Mouse (Mus musculus): ENCODE measurements around the gene Olfr1387.
"Not testable (repeated sequence)": the region's sequence is repeated elsewhere in the genome, so short reads cannot be mapped to it uniquely, and the experiment has no call there.

Olfr1387 gene

DNA sequence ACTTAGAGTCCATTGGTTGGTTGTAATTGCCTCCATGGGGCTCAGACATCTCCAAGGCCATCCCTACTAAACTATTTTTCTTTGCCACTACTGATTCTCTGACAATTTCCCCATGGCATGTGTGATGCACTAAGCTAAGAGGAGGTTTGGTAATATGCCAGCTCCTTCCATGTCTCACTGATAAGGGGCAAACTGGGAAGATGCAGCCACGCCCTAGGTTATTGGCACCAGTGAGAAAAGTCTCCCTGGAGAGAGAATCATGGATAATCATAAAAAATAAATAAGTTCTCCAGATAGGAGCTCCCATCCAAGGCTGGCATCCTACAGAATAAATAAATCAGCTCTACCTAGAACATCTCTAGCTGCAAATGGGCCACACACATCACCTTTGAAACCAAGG, at the start of gene Olfr1387:
TSS of gene Olfr1387 (plus strand) at position 301 of the 400 bp plus-strand sequence.
- DNase-seq (ENCODE audit: low read depth): no peak

- DNase-seq (ENCODE audit: low read depth): no peak
Observed at GRCm38 (mm10) chr11:49406784-49407183, 48.4 kb upstream of the Olfr1387 start.

DNA sequence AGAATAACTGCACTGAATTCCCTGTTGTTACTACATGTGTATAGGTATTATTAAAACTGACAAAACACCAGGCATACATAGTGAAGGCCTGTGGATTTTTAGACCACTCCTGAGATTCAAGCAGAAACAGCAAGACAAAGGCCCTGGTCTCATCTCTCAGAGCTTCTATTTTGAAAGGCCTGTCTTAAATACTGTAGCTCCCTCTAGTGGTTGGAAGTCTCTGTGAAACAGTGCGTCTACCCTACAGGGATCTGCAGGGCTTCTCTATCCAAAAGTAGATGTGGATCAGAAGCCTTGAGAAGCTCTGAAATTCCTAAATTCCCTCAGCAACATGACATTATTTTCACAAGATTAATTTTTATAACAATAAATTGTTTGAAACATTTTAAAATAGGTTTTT, 44.6 kb upstream of the Olfr1387 start:
- no peak for DNase-seq (ENCODE audit: low read depth)

DNA sequence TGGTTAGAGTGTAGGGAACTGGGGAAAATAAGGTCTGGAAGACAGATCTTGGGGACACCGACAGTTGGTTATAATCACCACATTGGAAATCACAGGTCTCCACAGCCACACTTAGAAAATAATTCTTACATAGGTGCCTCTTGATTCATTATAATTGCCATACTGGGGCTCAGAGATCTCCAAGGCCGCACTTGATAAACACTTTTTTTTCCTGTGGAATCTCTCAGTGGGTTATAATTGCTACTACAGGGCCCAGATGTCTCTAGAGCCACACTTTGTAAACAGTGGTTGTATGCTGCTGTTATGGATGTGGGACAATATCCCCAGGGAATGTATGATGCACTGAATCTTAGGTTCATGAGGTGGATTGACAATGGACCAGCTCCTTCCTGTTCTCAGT, 32.4 kb upstream of the Olfr1387 start, which contains the start of gene Olfr1389:
TSS of gene Olfr1389 (plus strand) at position 301 of the 400 bp plus-strand sequence.
- no peak for DNase-seq (ENCODE audit: low read depth)

GRCm38 (mm10) chr11:49425257-49425927, 29.8 kb upstream of the Olfr1387 start:
- no peak for DNase-seq (ENCODE audit: low read depth)

DNA sequence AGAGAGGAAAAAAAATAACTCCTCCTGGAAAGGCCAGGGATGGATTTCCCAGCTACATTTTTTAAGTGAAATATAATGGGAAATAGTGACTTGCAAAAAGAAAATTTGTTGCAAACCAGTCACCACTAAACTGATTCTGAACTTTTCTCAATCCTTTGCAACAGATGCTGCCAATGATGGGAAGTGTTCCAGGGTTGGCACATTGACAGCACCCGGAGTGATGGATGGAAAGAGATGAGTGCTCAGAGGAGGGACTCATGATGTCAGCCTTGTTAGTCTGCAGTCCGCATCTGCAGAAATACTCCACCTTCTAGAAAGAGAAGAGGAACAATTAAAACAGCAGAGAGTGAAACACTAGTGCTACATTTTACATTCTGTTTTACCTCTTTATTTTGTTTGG, 25.5 kb upstream of the Olfr1387 start:
- DNase-seq (ENCODE audit: low read depth): no peak

GRCm38 (mm10) chr11:49436411-49436810, 18.7 kb upstream of the Olfr1387 start, which contains the start of gene Olfr1388:
Gene Olfr1388, plus strand, starts transcription at chr11:49436624.
- DNase-seq (ENCODE audit: low read depth): no peak

DNA sequence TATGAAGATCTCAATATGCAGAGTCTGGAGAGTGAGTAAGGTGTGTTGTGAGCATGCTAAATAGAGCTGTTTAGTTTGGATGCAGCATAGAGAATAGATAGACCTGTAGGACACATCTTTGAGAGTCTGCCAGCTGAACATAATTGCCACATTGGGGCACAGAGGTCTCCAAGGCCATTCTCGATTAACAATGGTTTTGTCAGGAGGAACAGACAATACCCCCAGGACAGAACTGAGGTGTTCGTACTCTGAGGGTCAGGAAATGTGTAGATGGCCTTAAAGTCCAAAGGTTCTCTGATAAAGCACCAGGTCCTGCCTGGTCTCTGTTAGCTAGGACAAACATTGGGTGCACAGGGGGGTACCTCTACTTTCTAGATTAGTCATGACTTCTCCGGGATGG, 9.6 kb downstream of the Olfr1387 start, which contains the start of gene Olfr1386:
TSS of gene Olfr1386 (plus strand) at position 301 of the 400 bp plus-strand sequence.
- not testable (repeated sequence) for DNase-seq (ENCODE audit: low read depth)

GRCm38 (mm10) chr11:49485973-49486372, 30.8 kb downstream of the Olfr1387 start:
- no peak for DNase-seq (ENCODE audit: low read depth)

DNA sequence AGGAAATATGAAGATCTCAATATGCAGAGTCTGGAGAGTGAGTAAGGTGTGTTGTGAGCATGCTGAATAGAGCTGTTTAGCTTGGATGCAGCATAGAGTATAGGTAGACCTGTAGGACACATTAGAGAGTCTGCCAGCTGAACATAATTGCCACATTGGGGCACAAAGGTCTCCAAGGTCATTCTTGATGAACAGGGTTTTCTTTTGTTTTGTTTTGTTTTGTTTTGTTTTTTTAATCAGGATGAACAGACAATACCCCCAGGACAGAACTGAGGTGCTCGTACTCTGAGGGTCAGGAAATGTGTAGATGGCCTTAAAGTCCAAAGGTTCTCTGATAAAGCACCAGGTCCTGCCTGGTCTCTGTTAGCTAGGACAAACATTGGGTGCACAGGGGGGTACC, 33.6 kb downstream of the Olfr1387 start, which contains the start of gene Olfr1385:
TSS of gene Olfr1385 (plus strand) at position 301 of the 400 bp plus-strand sequence.
- DNase-seq (ENCODE audit: low read depth): not testable (repeated sequence)

Measured in fibroblast of lung, adult 2 months (primary cell).